Comparison of ENCODE assay signal across 16 mouse cellular contexts in genomic region chr9:58550928-58551327, GRCm38 (mm10).
"Had no signal": no experiment of that assay in that cellular context is flagged by ENCODE, and none has a peak within 500 bp of the region (broad histone marks: within the 10 kb centered on the region; RNA-seq: fewer than 3 reads in every experiment).

No protein-coding gene starts in this region.

- H3K4me3 ChIP-seq: neural tube, embryonic 13.5 days; neural tube, embryonic 15.5 days; stomach, embryonic 15.5 days had no signal

- H3K36me3 ChIP-seq: neural tube, embryonic 13.5 days; neural tube, embryonic 15.5 days; stomach, embryonic 15.5 days had no signal

- H3K9ac ChIP-seq: neural tube, embryonic 13.5 days; neural tube, embryonic 15.5 days; stomach, embryonic 15.5 days had no signal

- H3K27ac ChIP-seq: neural tube, embryonic 13.5 days; neural tube, embryonic 15.5 days; stomach, embryonic 15.5 days; stomach, postnatal 0 days had no signal

- H3K9me3 ChIP-seq: neural tube, embryonic 13.5 days; neural tube, embryonic 15.5 days; stomach, embryonic 15.5 days had no signal

- H3K27me3 ChIP-seq: neural tube, embryonic 13.5 days; neural tube, embryonic 15.5 days; stomach, embryonic 15.5 days had no signal

- DNase-seq: retina, postnatal 1 day; right cerebral cortex, adult 18-20 months; right cerebral cortex, postnatal 14 days; right cerebral cortex, postnatal 25 days; right cerebral cortex, postnatal 4 days; spleen, adult 18-20 months; thymus, adult 18-20 months; thymus, adult 2 months; thymus, postnatal 14 days; thymus, postnatal 25 days; thymus, postnatal 36 days; thymus, postnatal 4 days had no signal

- H3K4me2 ChIP-seq: neural tube, embryonic 13.5 days; neural tube, embryonic 15.5 days; stomach, embryonic 15.5 days had no signal
